In genomic region chr15:9279596-9279995, GRCm38 (mm10) we compare ENCODE assay signal across 33 mouse cellular contexts. TPM values are rescaled to one million over a fixed set of nuclear protein-coding genes. Genes with fewer than 3 reads are reported as not detected.
DNase-seq lines count a peak whose midpoint lies in the region; ATAC-seq and TF ChIP-seq lines count a peak whose summit lies in the region.
"Had no signal": no experiment of that assay in that cellular context is flagged by ENCODE, and none has a peak within 500 bp of the region (broad histone marks: within the 10 kb centered on the region; RNA-seq: fewer than 3 reads in every experiment).

No protein-coding gene starts in this region.

- H3K9ac ChIP-seq in kidney, embryonic 15.5 days = no peak overlapping the region
- H3K9ac ChIP-seq in kidney, embryonic 16.5 days (replicated peaks; ENCODE audit: low read length) = no peak overlapping the region
- H3K9ac ChIP-seq in hindbrain, postnatal 0 days (replicated peaks; ENCODE audit: low read length) = no peak overlapping the region
- H3K9ac ChIP-seq: forebrain, embryonic 13.5 days; heart, embryonic 13.5 days; hindbrain, embryonic 14.5 days had no signal

- no peaks in the 10 kb centered on the region for H3K4me1 ChIP-seq in kidney, embryonic 15.5 days
- H3K4me1 ChIP-seq in kidney, embryonic 16.5 days (ENCODE audit: insufficient read depth, low read length) = no peaks in the 10 kb centered on the region
- no peaks in the 10 kb centered on the region for H3K4me1 ChIP-seq in hindbrain, postnatal 0 days (ENCODE audit: insufficient read depth, low read length)
- H3K4me1 ChIP-seq: forebrain, embryonic 10.5 days; forebrain, embryonic 13.5 days; heart, embryonic 10.5 days; heart, embryonic 13.5 days had no signal

- peak; percentile 35 for DNase-seq in kidney, adult 18-20 months
- DNase-seq in kidney, adult 9 months = peak; percentile 77
- peak; percentile 11 for DNase-seq in kidney, postnatal 14 days
- DNase-seq in hindbrain, postnatal 0 days (ENCODE audit: low spot score) = no peak
- DNase-seq: adrenal gland, postnatal 10 days; adrenal gland, postnatal 36 days; B cell, adult 2 months; cerebellum, adult 18-20 months; cerebellum, adult 9-10 months; cerebellum, postnatal 14 days; gastrocnemius, postnatal 10 days; gastrocnemius, postnatal 36 days; heart, adult 2 months; heart, postnatal 14 days; heart, postnatal 4 days had no signal

- no peak overlapping the region for H3K4me2 ChIP-seq in kidney, embryonic 15.5 days
- H3K4me2 ChIP-seq in kidney, embryonic 16.5 days (replicated peaks; ENCODE audit: low read depth, low read length) = no peak overlapping the region
- H3K4me2 ChIP-seq in hindbrain, postnatal 0 days (ENCODE audit: low read depth, low read length) = no peak overlapping the region
- H3K4me2 ChIP-seq: forebrain, embryonic 13.5 days; heart, embryonic 13.5 days; hindbrain, embryonic 14.5 days had no signal

- no peak overlapping the region for H3K4me3 ChIP-seq in kidney, embryonic 15.5 days (replicated peaks)
- no peak overlapping the region for H3K4me3 ChIP-seq in kidney, embryonic 16.5 days (ENCODE audit: low read length)
- no peak overlapping the region for H3K4me3 ChIP-seq in hindbrain, postnatal 0 days (ENCODE audit: low read length)
- H3K4me3 ChIP-seq: forebrain, embryonic 10.5 days; forebrain, embryonic 13.5 days; heart, adult 2 months; heart, embryonic 10.5 days; heart, embryonic 13.5 days had no signal

- WGBS in kidney, embryonic 15.5 days = 79% methylated on average over 3 of the region's 3 CpGs
- 81% methylated on average over 3 of the region's 3 CpGs for WGBS in kidney, embryonic 16.5 days
- 94% methylated on average over 3 of the region's 3 CpGs for WGBS in hindbrain, postnatal 0 days

- no peaks in the 10 kb centered on the region for H3K36me3 ChIP-seq in kidney, embryonic 15.5 days
- no peaks in the 10 kb centered on the region for H3K36me3 ChIP-seq in kidney, embryonic 16.5 days (ENCODE audit: insufficient read depth, low read length)
- no peaks in the 10 kb centered on the region for H3K36me3 ChIP-seq in hindbrain, postnatal 0 days (ENCODE audit: insufficient read depth, low read length)
- H3K36me3 ChIP-seq: forebrain, embryonic 10.5 days; G1E; heart, embryonic 10.5 days; heart, embryonic 13.5 days had no signal

- ATAC-seq in kidney, embryonic 15.5 days (replicated peaks; ENCODE audit: low FRiP score) = no peak
- no peak for ATAC-seq in kidney, embryonic 16.5 days (ENCODE audit: low FRiP score, low TSS enrichment)
- no peak for ATAC-seq in hindbrain, postnatal 0 days
- ATAC-seq: forebrain, embryonic 13.5 days; forebrain, embryonic 16.5 days; Patski had no signal

- H3K9me3 ChIP-seq in kidney, embryonic 15.5 days (replicated peaks) = no peaks in the 10 kb centered on the region
- no peaks in the 10 kb centered on the region for H3K9me3 ChIP-seq in kidney, embryonic 16.5 days (ENCODE audit: low read length)
- H3K9me3 ChIP-seq in hindbrain, postnatal 0 days (ENCODE audit: low read length) = no peaks in the 10 kb centered on the region
- H3K9me3 ChIP-seq: forebrain, embryonic 10.5 days; forebrain, embryonic 13.5 days; G1E; heart, embryonic 10.5 days; heart, embryonic 13.5 days had no signal

- no peak overlapping the region for H3K27ac ChIP-seq in kidney, embryonic 15.5 days
- no peak overlapping the region for H3K27ac ChIP-seq in kidney, embryonic 16.5 days (ENCODE audit: low read length)
- H3K27ac ChIP-seq in hindbrain, postnatal 0 days = no peak overlapping the region
- H3K27ac ChIP-seq: forebrain, embryonic 10.5 days; forebrain, embryonic 13.5 days; heart, adult 2 months; heart, embryonic 10.5 days; heart, embryonic 13.5 days; hindbrain, embryonic 14.5 days had no signal

- H3K27me3 ChIP-seq in kidney, embryonic 15.5 days = no peaks in the 10 kb centered on the region
- H3K27me3 ChIP-seq in kidney, embryonic 16.5 days (ENCODE audit: insufficient read depth, low read length) = no peaks in the 10 kb centered on the region
- no peaks in the 10 kb centered on the region for H3K27me3 ChIP-seq in hindbrain, postnatal 0 days (ENCODE audit: insufficient read depth, low read length)
- H3K27me3 ChIP-seq: CH12.LX; forebrain, embryonic 13.5 days; heart, embryonic 13.5 days; Patski had no signal

- TF ChIP-seq CTCF in hindbrain, postnatal 0 days (IDR thresholded peaks at IDR 0.05; ENCODE audit: low read depth) = no peak

RNA-seq across cellular contexts. Expression of gene Ugt3a1, which starts 2.9 kb away (rescaled TPM):
- 0.13 and 0.17 TPM in 2 replicates for polyA plus RNA-seq in kidney, embryonic 15.5 days (2015; fragmentation: Nextera tagmentation; extraction: Ambion mirVana)
- polyA plus RNA-seq in kidney, embryonic 16.5 days (2015; fragmentation: Nextera tagmentation; extraction: Ambion mirVana) = 0.13 and 0.49 TPM in 2 replicates
- not detected in 2 replicates for total RNA-seq in hindbrain, postnatal 0 days (2014; rRNA removed)
- polyA plus RNA-seq in hindbrain, postnatal 0 days (2015; fragmentation: Nextera tagmentation; extraction: Ambion mirVana) = not detected in 2 replicates
- total RNA-seq: adrenal gland, adult 18-20 months; adrenal gland, postnatal 36 days; CH12.LX; gastrocnemius, adult 18-20 months; gastrocnemius, postnatal 10 days; gastrocnemius, postnatal 36 days; granulocyte monocyte progenitor cell, adult 5-6 weeks; heart, adult 2 months; heart, postnatal 14 days; heart, postnatal 4 days had no signal
- polyA plus RNA-seq: embryonic facial prominence, embryonic 11.5 days; embryonic facial prominence, embryonic 14.5 days; forebrain, embryonic 10.5 days; forebrain, embryonic 13.5 days; forebrain, embryonic 16.5 days; G1E; heart, adult 2 months; heart, embryonic 10.5 days; heart, embryonic 13.5 days; heart, embryonic 16.5 days; hindbrain, embryonic 11.5 days; hindbrain, embryonic 14.5 days; Patski had no signal

RNA-seq across cellular contexts. Expression of gene Ugt3a2, which starts 55.8 kb away (rescaled TPM):
- 0.06 and 0.39 TPM in 2 replicates for polyA plus RNA-seq in kidney, embryonic 15.5 days (2015; fragmentation: Nextera tagmentation; extraction: Ambion mirVana)
- 1.1 and 2.9 TPM in 2 replicates for polyA plus RNA-seq in kidney, embryonic 16.5 days (2015; fragmentation: Nextera tagmentation; extraction: Ambion mirVana)
- total RNA-seq in hindbrain, postnatal 0 days (2014; rRNA removed) = not detected in 2 replicates
- not detected in 2 replicates for polyA plus RNA-seq in hindbrain, postnatal 0 days (2015; fragmentation: Nextera tagmentation; extraction: Ambion mirVana)
- total RNA-seq: CH12.LX; G1E; gastrocnemius, adult 18-20 months; gastrocnemius, postnatal 10 days; gastrocnemius, postnatal 36 days; granulocyte monocyte progenitor cell, adult 5-6 weeks; heart, adult 2 months; heart, postnatal 14 days; heart, postnatal 4 days had no signal
- polyA plus RNA-seq: embryonic facial prominence, embryonic 11.5 days; embryonic facial prominence, embryonic 14.5 days; forebrain, embryonic 10.5 days; forebrain, embryonic 13.5 days; forebrain, embryonic 16.5 days; G1E; heart, embryonic 10.5 days; heart, embryonic 13.5 days; heart, embryonic 16.5 days; hindbrain, embryonic 11.5 days; hindbrain, embryonic 14.5 days; Patski had no signal
